Mouse (Mus musculus) brain, embryonic 18.5 days (tissue): ENCODE data around the gene Gm4922.

Experiments used
- DNase-seq: peaks from one replicate; pipeline ENCODE4 v3.0.0-alpha.2; 2012; ENCODE audit warnings: low read depth, low spot score

Gene Gm4922

GRCm38 (mm10) chr10:18786693-18787092, at the start of gene Gm4922:
Gm4922 (minus strand) TSS chr10:18786793.
- no peak for DNase-seq

- no peak for DNase-seq
Measured at GRCm38 (mm10) chr10:18835684-18836479, 49.3 kb upstream of the Gm4922 start.

GRCm38 (mm10) chr10:18834389-18834788, 47.8 kb upstream of the Gm4922 start:
- no peak for DNase-seq

DNA sequence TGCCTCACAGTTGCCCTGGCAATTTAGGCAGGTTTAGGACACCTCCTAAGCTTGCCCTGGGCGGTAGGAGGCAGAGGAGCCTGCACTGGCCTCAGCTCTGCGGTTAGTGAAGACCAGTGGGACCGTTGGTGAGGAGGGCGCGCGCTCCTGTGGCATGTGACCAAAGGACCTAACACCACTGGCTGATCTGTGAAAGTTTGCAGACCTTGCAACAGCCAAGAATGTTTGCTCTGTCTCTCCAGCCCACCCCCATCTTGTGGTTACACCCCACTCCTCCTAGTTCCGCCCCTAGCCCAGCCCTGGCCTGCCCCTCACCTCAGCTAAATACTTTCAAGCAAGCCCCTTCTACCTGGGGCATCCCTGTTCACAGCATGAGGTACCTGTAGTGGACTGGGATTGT, 45.2 kb upstream of the Gm4922 start:
- no peak for DNase-seq

- DNase-seq = no peak
Measured at GRCm38 (mm10) chr10:18830359-18830758, 43.8 kb upstream of the Gm4922 start.

GRCm38 (mm10) chr10:18827936-18828335, 41.3 kb upstream of the Gm4922 start:
- no peak for DNase-seq

DNA sequence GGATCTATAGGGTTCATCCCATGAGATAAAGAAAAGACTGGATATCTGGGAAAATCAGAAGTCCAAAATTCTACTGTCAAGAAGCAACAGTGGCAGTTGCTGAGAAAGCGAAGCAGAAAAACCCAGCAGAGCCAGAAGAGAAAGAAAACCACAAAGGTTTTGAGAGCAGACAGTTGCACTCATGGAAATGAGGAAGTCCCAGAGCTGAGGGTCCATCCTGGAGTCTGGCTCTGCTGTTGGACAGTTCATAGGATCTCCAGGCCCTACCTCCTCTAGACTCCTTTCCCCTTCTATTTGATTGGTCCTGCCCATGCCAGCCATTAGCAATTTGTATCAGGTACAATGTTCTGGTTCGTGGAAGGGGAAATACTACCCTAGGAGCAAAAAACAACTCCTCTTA, 39.5 kb upstream of the Gm4922 start:
- DNase-seq = no peak

DNA sequence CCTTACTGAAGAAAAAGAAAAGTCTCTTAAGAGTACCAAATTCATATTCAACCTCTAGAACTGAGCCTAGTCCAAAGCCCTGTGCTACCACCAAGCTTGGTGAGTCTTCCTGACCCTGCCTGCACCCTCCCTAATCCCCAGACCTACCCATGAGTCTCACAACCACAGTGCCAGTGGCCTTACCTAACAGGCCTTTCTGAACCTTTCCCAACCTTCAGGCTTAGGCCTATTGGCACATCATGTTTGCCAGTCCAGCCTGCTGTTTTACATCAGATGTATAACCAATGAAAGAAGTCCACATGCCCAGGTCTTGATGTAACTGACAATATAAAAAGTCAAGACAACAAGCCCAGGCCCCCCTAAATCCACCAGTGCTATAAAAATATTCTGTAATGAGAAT, 38.5 kb upstream of the Gm4922 start:
- no peak for DNase-seq

DNA sequence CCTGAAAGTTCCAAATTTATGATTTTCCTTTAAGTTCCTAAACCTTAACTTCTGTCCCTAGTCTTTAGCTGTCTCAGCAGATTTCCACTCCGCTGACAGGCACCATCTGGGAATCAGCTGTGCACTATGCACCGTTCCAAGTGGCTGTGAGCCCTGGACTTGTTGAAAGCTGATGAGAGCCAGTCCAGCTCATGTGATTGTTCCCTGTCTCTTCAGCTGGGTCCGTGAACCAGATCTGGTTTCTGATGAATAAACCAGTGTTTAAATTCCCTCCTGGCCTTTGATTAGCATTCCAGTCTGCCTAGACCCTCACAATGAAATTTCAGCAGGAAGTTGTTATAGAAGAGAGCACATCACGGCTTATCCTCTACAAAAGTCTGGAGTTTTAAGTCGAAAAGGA, 30.0 kb upstream of the Gm4922 start:
- DNase-seq = peak; percentile 24

GRCm38 (mm10) chr10:18811751-18812150, 25.2 kb upstream of the Gm4922 start:
- DNase-seq = no peak

GRCm38 (mm10) chr10:18790063-18790462, 3.5 kb upstream of the Gm4922 start:
- no peak for DNase-seq

GRCm38 (mm10) chr10:18788601-18789000, 2.0 kb upstream of the Gm4922 start:
- DNase-seq = no peak

GRCm38 (mm10) chr10:18777546-18777945, 9.0 kb downstream of the Gm4922 start:
- no peak for DNase-seq

DNA sequence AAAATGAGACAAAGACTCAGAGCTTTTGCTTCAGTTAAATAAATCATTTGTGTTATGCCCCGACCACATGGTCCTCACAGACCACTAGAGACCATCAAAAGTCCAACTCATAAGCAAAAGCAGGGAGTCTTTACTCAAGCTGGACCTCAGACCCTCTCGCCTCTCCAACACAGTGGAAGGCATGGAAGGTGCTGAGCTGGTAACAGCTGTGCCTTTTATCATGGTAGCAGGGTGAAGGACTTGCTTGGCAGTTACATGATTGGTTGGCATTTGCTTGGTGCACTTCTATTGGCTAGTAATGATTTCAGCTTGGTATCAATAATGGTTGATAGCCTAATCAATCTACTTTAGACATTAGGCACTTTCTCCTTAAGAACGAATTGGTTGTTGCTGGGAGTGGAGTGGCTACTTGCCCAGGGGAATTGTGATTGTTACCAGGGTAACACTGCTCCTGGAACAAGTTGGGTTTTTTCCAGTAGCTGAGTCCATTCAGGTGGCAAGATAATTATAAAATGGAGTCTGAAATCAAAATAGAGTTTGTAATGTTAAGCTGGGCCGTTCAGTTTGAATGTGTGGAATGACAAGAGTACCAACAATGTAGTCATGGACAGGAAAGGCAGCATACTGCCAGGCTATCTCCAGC, 13.9 kb downstream of the Gm4922 start:
- no peak for DNase-seq

GRCm38 (mm10) chr10:18769909-18770308, 16.7 kb downstream of the Gm4922 start:
- DNase-seq = no peak

GRCm38 (mm10) chr10:18760241-18760640, 26.4 kb downstream of the Gm4922 start:
- DNase-seq = no peak

DNA sequence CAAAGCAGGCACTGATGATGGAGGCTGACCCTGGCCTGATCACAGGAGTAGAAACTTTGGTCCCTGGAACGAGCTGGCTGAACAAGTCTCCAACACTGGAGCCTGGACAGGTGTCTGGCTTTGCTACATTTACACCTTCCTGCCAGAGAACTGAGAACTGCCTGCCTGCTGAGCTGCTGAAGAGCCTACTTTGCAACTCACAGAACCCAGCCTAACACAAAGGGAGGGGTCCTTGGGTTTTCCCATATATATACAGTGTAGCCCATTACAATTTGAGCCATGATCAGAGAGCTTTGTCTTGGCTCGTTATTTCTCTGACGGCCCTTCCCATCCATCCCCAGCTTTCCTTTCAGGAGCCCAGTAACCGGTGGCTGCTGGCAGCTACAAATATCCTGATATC, 36.5 kb downstream of the Gm4922 start:
- no peak for DNase-seq

- no peak for DNase-seq
Measured at GRCm38 (mm10) chr10:18743286-18744142, 43.1 kb downstream of the Gm4922 start, which contains the start of gene Arfgef3. Arfgef3 (minus strand) TSS chr10:18743949.

- no peak for DNase-seq
Measured at GRCm38 (mm10) chr10:18742086-18742485, 44.5 kb downstream of the Gm4922 start.

- no peak for DNase-seq
Measured at GRCm38 (mm10) chr10:18741024-18741423, 45.6 kb downstream of the Gm4922 start.
